Mouse (Mus musculus) megakaryocyte-erythroid progenitor cell, adult 5 weeks (primary cell): ENCODE data around the gene Rgl2. TPM values are rescaled to one million over a fixed set of nuclear protein-coding genes. Genes with fewer than 3 reads are reported as not detected.

Source experiments
- polyA plus RNA-seq: library from polyadenylated mRNA; stranded (reverse); fragments of >175 nt; gene quantifications from 2 replicates; pipeline ENCODE4 v1.2.3, GENCODE M21; 2012

Gene Rgl2
- polyA plus RNA-seq = 300 and 303 TPM in 2 replicates

DNA sequence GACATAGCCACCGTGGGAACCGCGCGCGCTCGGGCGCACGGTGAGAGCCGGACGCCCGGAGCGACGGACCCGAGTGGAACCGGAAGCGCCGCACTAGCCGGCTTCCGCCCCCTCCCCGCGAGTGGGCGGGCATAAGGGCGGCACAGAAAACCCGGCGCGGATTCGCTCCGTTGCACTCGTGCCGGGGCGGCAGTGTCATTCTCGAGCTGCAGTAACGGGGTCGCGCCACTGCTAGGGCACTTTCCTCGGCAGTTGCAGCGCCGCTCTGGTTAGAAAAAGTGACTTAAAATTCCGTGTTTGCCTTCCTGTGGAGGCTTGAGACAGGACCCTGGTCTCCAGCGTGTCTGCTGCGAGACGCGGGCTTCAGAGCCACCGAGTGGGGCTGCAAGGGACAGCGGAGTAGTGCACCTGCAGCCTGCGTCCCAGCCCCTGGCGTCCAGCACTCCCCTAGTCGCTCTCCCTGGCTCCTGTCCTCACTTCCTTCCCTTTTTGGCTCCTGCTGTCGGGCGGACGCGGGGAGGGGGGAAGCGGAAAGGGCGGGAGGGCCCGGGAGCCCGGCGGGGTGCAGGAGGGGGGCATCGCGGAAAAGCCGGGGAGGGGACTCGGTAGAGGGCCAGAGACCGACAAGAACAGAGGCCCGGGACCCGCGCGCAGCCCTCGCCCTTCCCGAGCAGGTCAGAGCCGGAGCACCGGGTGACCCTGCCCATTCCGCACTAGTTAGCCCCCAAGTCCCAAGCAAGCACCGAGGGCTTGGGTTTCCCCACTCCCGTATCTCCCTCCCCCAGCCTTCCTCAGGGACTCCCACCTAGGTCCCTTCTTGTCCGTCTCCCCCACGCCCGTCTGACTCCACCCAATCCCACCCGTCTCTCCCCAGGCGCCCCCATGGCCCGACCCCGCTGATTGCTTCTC, at the start of gene Rgl2:
Rgl2 (plus strand) TSS at position 173 of the 909 bp plus-strand sequence.

GRCm38 (mm10) chr17:33890533-33891059, 38.7 kb upstream of the Rgl2 start, which contains the start of gene Kifc1:
Gene Kifc1, minus strand, starts transcription at chr17:33890661.

GRCm38 (mm10) chr17:33904835-33905234, 24.5 kb upstream of the Rgl2 start, which contains the start of gene Platr17:
Gene Platr17, plus strand, starts transcription at chr17:33905135.

GRCm38 (mm10) chr17:33909077-33909868, 20.1 kb upstream of the Rgl2 start, which contains the start of gene Daxx:
Gene Daxx, plus strand, starts transcription at chr17:33909414.

GRCm38 (mm10) chr17:33915671-33916250, 13.6 kb upstream of the Rgl2 start, which contains the start of the genes Tapbp and Zbtb22:
Gene Tapbp, plus strand, starts transcription at chr17:33915899.
Gene Zbtb22, plus strand, starts transcription at chr17:33915904.

DNA sequence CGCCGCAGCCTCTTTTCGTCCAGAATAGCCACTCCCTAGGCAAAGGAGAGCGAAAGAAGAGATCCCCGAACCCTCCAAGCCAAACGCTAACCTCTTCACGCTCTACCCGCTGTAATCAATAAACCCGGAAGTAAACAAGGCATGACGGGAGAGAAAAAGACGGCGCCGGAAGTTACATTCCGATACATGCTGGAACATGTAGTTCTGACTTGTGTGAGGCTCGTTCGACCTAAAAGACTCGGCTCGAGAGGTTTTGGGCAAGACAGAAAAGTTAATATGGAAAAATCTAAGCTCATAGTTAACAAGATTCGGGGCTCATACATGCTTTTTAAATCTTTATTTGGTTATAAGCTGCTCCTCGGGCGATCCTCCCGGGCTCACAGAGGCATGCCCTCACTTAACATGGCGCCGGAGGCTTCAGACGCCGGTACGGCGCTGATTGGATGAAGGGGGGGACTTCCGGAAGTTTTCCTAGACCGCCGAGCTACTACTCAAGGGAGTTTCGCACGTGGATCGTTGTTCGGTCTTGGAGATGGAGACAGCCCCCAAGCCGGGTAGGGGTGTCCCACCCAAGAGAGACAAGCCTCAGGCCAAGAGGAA, 11.0 kb downstream of the Rgl2 start, which contains the start of the genes Pfdn6 and Wdr46:
Pfdn6 (minus strand) TSS at position 138 of the 600 bp plus-strand sequence.
Wdr46 (plus strand) TSS at position 455 of the 600 bp plus-strand sequence.

GRCm38 (mm10) chr17:33951021-33951946, 21.9 kb downstream of the Rgl2 start, which contains the start of gene B3galt4:
Gene B3galt4, minus strand, starts transcription at chr17:33951488.

DNA sequence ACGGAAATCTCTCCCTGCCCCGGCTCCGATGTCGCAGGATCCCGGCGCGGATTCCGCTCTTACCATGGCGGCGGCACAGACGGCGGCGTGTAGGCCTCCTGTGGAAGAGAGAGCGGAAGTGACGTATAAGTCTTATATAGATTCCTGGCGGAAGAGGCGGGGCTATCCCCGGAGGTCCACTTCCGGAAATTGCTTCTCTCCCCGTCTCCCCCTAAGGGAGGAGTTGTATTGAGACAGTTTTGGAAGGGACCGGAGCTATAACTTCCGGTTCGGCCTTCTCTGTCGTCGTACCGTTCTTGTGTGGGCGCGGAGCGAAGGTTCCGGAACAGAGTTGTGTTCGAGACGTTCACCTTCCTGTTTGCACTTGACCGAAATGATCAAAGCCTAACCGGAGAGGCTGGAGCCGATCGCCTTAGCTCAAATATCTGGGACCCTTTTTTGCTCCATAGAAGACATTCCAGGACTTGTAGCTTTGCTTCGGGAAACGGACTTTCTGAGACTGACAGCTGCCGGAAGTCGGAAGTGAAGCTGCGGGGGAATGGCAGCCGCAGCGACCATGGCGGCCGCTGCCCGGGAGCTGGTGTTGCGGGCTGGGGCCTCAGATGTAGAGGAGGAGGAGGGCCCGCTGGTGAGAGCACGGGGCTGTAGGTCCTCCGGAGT, 26.3 kb downstream of the Rgl2 start, which contains the start of the genes Vps52 and Rps18:
Vps52 (plus strand) TSS at position 258 of the 660 bp plus-strand sequence.
Rps18 (minus strand) TSS at position 447 of the 660 bp plus-strand sequence.

Other genes with a start within 250 kb of the Rgl2 start
- gene Hnrnpm, start 242.7 kb upstream of the Rgl2 start, polyA plus RNA-seq = 1,164 and 1,714 TPM in 2 replicates
- gene March2, start 210.9 kb upstream of the Rgl2 start, polyA plus RNA-seq = 16.8 and 20.2 TPM in 2 replicates
- 161 and 162 TPM in 2 replicates for gene Rab11b, start 169.0 kb upstream of the Rgl2 start, polyA plus RNA-seq
- 4.6 and 5.9 TPM in 2 replicates for gene Angptl4, start 147.7 kb upstream of the Rgl2 start, polyA plus RNA-seq
- 2.8 and 2.9 TPM in 2 replicates for gene Kank3, start 119.0 kb upstream of the Rgl2 start, polyA plus RNA-seq
- gene Rps28, start 105.0 kb upstream of the Rgl2 start, polyA plus RNA-seq = 7,027 and 8,316 TPM in 2 replicates
- gene Ndufa7, start 105.0 kb upstream of the Rgl2 start, polyA plus RNA-seq = 544 and 641 TPM in 2 replicates
- gene Cd320, start 86.5 kb upstream of the Rgl2 start, polyA plus RNA-seq = 21.7 and 28.1 TPM in 2 replicates
- gene Gm7029, start 55.7 kb upstream of the Rgl2 start, polyA plus RNA-seq = not detected in 2 replicates
- gene Kifc1, start 38.9 kb upstream of the Rgl2 start, polyA plus RNA-seq = 46.4 and 49.9 TPM in 2 replicates
- gene Platr17, start 24.4 kb upstream of the Rgl2 start, polyA plus RNA-seq = 0.67 and 1.0 TPM in 2 replicates
- 45.6 and 53.3 TPM in 2 replicates for gene Daxx, start 20.1 kb upstream of the Rgl2 start, polyA plus RNA-seq
- gene Tapbp, start 13.6 kb upstream of the Rgl2 start, polyA plus RNA-seq = 748 and 750 TPM in 2 replicates
- 54.2 and 58.7 TPM in 2 replicates for gene Zbtb22, start 13.6 kb upstream of the Rgl2 start, polyA plus RNA-seq
- gene Pfdn6, start 10.8 kb downstream of the Rgl2 start, polyA plus RNA-seq = 332 and 390 TPM in 2 replicates
- gene Wdr46, start 11.1 kb downstream of the Rgl2 start, polyA plus RNA-seq = 131 and 141 TPM in 2 replicates
- gene B3galt4, start 21.9 kb downstream of the Rgl2 start, polyA plus RNA-seq = 12.5 and 21.8 TPM in 2 replicates
- gene Vps52, start 26.3 kb downstream of the Rgl2 start, polyA plus RNA-seq = 45.7 and 47.0 TPM in 2 replicates
- 788 and 958 TPM in 2 replicates for gene Rps18, start 26.5 kb downstream of the Rgl2 start, polyA plus RNA-seq
- 2,707 and 3,834 TPM in 2 replicates for gene H2-K1, start 70.8 kb downstream of the Rgl2 start, polyA plus RNA-seq
- gene Ring1, start 95.1 kb downstream of the Rgl2 start, polyA plus RNA-seq = 50.5 and 69.1 TPM in 2 replicates
- gene H2-Ke6, start 98.5 kb downstream of the Rgl2 start, polyA plus RNA-seq = 73.4 and 93.4 TPM in 2 replicates
- gene Slc39a7, start 102.1 kb downstream of the Rgl2 start, polyA plus RNA-seq = 124 and 129 TPM in 2 replicates
- 259 and 275 TPM in 2 replicates for gene Rxrb, start 102.3 kb downstream of the Rgl2 start, polyA plus RNA-seq
- gene Col11a2, start 109.9 kb downstream of the Rgl2 start, polyA plus RNA-seq = 18.1 and 22.9 TPM in 2 replicates
- 18.9 and 21.5 TPM in 2 replicates for gene H2-Oa, start 162.8 kb downstream of the Rgl2 start, polyA plus RNA-seq
- 87.7 and 91.4 TPM in 2 replicates for gene H2-DMa, start 190.0 kb downstream of the Rgl2 start, polyA plus RNA-seq
- gene Brd2, start 193.1 kb downstream of the Rgl2 start, polyA plus RNA-seq = 509 and 540 TPM in 2 replicates
- gene H2-DMb2, start 213.8 kb downstream of the Rgl2 start, polyA plus RNA-seq = 3.6 and 4.5 TPM in 2 replicates
- 42.5 and 51.0 TPM in 2 replicates for gene H2-DMb1, start 223.5 kb downstream of the Rgl2 start, polyA plus RNA-seq